In the genomic region with DNA sequence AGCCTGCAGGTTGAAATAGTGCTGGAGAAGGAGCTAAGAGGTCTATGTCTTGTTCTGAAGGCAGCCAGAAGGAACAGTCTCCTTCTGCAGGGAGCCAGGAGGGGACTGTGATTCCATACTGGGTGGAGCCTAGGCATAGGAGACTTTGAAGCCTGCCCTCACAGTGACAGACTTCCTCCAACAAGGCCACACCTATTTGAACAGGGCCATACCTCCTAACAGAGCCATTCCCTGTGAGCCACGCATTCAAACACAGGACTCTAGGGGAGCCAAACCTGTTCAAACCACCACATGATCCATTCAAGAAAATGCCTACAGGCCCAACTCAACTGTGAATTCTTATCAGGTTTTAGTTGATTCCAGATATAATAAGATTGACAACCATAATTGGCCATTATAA, we compare ENCODE assay signal across 20 mouse cellular contexts.
"Had no signal": no experiment of that assay in that cellular context is flagged by ENCODE, and none has a peak within 500 bp of the region (broad histone marks: within the 10 kb centered on the region; RNA-seq: fewer than 3 reads in every experiment).

No protein-coding gene starts in this region.

- H3K4me2 ChIP-seq: heart, embryonic 12.5 days; hindbrain, embryonic 14.5 days; limb, embryonic 13.5 days; limb, embryonic 15.5 days; liver, embryonic 12.5 days had no signal

- DNase-seq: gastrocnemius, postnatal 14 days; gastrocnemius, postnatal 36 days; heart, adult 18-20 months; heart, postnatal 10 days; kidney, adult 18-20 months; kidney, adult 8-10 months; kidney, postnatal 10 days; kidney, postnatal 25 days; kidney, postnatal 4 days; layer of hippocampus, adult 9-11 months; layer of hippocampus, postnatal 36 days; left cerebral cortex, postnatal 4 days had no signal

- H3K27ac ChIP-seq: heart, embryonic 10.5 days; hindbrain, embryonic 14.5 days; hindbrain, postnatal 0 days; limb, embryonic 13.5 days; limb, embryonic 15.5 days; liver, embryonic 12.5 days; liver, embryonic 14.5 days had no signal

- H3K27me3 ChIP-seq: heart, embryonic 12.5 days; limb, embryonic 13.5 days; limb, embryonic 15.5 days; liver, embryonic 12.5 days had no signal

- ATAC-seq: hindbrain, postnatal 0 days; liver, embryonic 12.5 days had no signal

- H3K9me3 ChIP-seq: limb, embryonic 15.5 days had no signal

- H3K36me3 ChIP-seq: heart, embryonic 10.5 days; heart, embryonic 12.5 days; limb, embryonic 13.5 days; limb, embryonic 15.5 days; liver, embryonic 12.5 days had no signal

- H3K4me1 ChIP-seq: heart, embryonic 10.5 days; heart, embryonic 12.5 days; limb, embryonic 13.5 days; limb, embryonic 15.5 days; liver, embryonic 12.5 days had no signal

- H3K4me3 ChIP-seq: heart, embryonic 10.5 days; heart, embryonic 12.5 days; limb, embryonic 13.5 days; limb, embryonic 15.5 days; liver, embryonic 12.5 days had no signal

- H3K9ac ChIP-seq: heart, embryonic 12.5 days; hindbrain, embryonic 14.5 days; limb, embryonic 13.5 days; limb, embryonic 15.5 days; liver, embryonic 12.5 days; liver, embryonic 14.5 days had no signal
